ENCODE assay signal across 21 mouse cellular contexts in the genomic region with DNA sequence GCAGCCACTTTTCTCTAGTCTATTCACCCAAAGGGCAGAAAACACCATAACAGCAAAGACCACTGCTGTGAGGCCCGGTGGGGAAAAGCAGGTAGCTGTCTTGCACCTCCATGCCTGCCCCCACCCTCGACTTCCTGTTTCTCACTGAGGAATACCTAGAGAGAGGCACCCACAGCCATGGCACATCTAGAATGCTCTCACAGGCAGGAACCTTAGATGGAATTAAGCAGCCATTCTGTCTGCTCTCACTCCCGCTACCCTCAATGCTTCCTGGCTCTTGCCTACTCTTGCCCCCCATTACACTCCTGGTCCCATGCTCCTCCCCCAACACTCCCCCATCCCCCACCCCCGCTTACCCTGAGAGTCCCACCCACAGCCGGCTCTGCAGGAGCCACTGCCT. TPM values are rescaled to one million over a fixed set of nuclear protein-coding genes. Genes with fewer than 3 reads are reported as not detected.
DNase-seq lines count a peak whose midpoint lies in the region; ATAC-seq and TF ChIP-seq lines count a peak whose summit lies in the region.
"Had no signal": no experiment of that assay in that cellular context is flagged by ENCODE, and none has a peak within 500 bp of the region (broad histone marks: within the 10 kb centered on the region; RNA-seq: fewer than 3 reads in every experiment).

No protein-coding gene starts in this region.

- H3K4me3 ChIP-seq in layer of hippocampus, adult 2 months, result no peak overlapping the region
- H3K4me3 ChIP-seq in midbrain, embryonic 13.5 days (replicated peaks), result no peak overlapping the region
- H3K4me3 ChIP-seq in neural tube, embryonic 15.5 days (replicated peaks), result no peak overlapping the region
- H3K4me3 ChIP-seq: embryonic facial prominence, embryonic 13.5 days; kidney, embryonic 15.5 days; limb, embryonic 10.5 days; megakaryocyte, embryonic 14.5 days had no signal

- DNase-seq in cerebellum, adult 11 months, result peak; percentile 33
- no peak for DNase-seq in cerebellum, postnatal 10 days
- no peak for DNase-seq in layer of hippocampus, adult 2 months (ENCODE audit: low spot score in 2 of 2)
- no peak for DNase-seq in layer of hippocampus, adult 9-10 months (ENCODE audit: low spot score)
- no peak for DNase-seq in c-Kit-positive CD71-positive TER-119-positive erythroid progenitor cells, embryonic 14.5 days (ENCODE audit: low spot score)
- DNase-seq in thymus, postnatal 10 days (ENCODE audit: low spot score in 2 of 2), result no peak
- DNase-seq: adrenal gland, adult 8-10 months; cerebellum, adult 11-12 months; lung, adult 2 months; thymus, postnatal 14 days had no signal

- H3K9me3 ChIP-seq in midbrain, embryonic 13.5 days, result no peaks in the 10 kb centered on the region
- H3K9me3 ChIP-seq in neural tube, embryonic 15.5 days (replicated peaks), result no peaks in the 10 kb centered on the region
- H3K9me3 ChIP-seq: embryonic facial prominence, embryonic 13.5 days; kidney, embryonic 15.5 days; limb, embryonic 10.5 days had no signal

- H3K4me2 ChIP-seq in midbrain, embryonic 13.5 days (replicated peaks), result no peak overlapping the region
- H3K4me2 ChIP-seq in neural tube, embryonic 15.5 days, result 0 out of 2 replicates have a peak overlapping the region, but pooled peaks have one; percentile 19
- H3K4me2 ChIP-seq: embryonic facial prominence, embryonic 13.5 days; kidney, embryonic 15.5 days had no signal

- H3K27ac ChIP-seq in layer of hippocampus, adult 2 months, result peak overlapping the region; percentile 23; the same call in 1 of the 2 replicates
- peak overlapping the region; percentile 51 for H3K27ac ChIP-seq in midbrain, embryonic 13.5 days
- peak overlapping the region; percentile 81 for H3K27ac ChIP-seq in neural tube, embryonic 15.5 days (replicated peaks)
- H3K27ac ChIP-seq: embryonic facial prominence, embryonic 13.5 days; kidney, embryonic 15.5 days; limb, embryonic 10.5 days; stomach, postnatal 0 days had no signal

- no peaks in the 10 kb centered on the region for H3K36me3 ChIP-seq in midbrain, embryonic 13.5 days
- H3K36me3 ChIP-seq in neural tube, embryonic 15.5 days, result no peaks in the 10 kb centered on the region
- H3K36me3 ChIP-seq: embryonic facial prominence, embryonic 13.5 days; kidney, embryonic 15.5 days; limb, embryonic 10.5 days had no signal

- no peaks in the 10 kb centered on the region; the same call in 1 of the 2 replicates for H3K27me3 ChIP-seq in midbrain, embryonic 13.5 days
- no peaks in the 10 kb centered on the region for H3K27me3 ChIP-seq in neural tube, embryonic 15.5 days (replicated peaks)

- no peak overlapping the region for H3K9ac ChIP-seq in midbrain, embryonic 13.5 days (replicated peaks)
- H3K9ac ChIP-seq in neural tube, embryonic 15.5 days (replicated peaks), result no peak overlapping the region
- H3K9ac ChIP-seq: embryonic facial prominence, embryonic 13.5 days; kidney, embryonic 15.5 days had no signal

- H3K4me1 ChIP-seq in midbrain, embryonic 13.5 days (replicated peaks), result peaks cover 23% of the 10 kb centered on the region
- H3K4me1 ChIP-seq in neural tube, embryonic 15.5 days, result peaks cover 39% of the 10 kb centered on the region
- H3K4me1 ChIP-seq: embryonic facial prominence, embryonic 13.5 days; kidney, embryonic 15.5 days had no signal

- no peak for ATAC-seq in midbrain, embryonic 13.5 days
- ATAC-seq in neural tube, embryonic 15.5 days (ENCODE audit: low FRiP score), result no peak; the same call in 1 of the 2 replicates
- ATAC-seq: CD4-positive, CD25-positive, alpha-beta regulatory T cell, adult 4 months; intestine, postnatal 0 days; Patski had no signal

- TF ChIP-seq CTCF in layer of hippocampus, adult 2 months (conservative IDR thresholded peaks at IDR 0.05), result no peak

- WGBS in midbrain, embryonic 13.5 days, result 59% methylated on average over 5 of the region's 5 CpGs
- 60% methylated on average over 5 of the region's 5 CpGs for WGBS in neural tube, embryonic 15.5 days

RNA-seq across cellular contexts. Expression of a gene that starts 20.9 kb away (rescaled TPM):
- total RNA-seq in layer of hippocampus, adult 2 months (2021), result 100 to 1,000 TPM; 276 to 303 TPM
- 28.2 and 29.9 TPM in 2 replicates for polyA plus RNA-seq in midbrain, embryonic 13.5 days (2015; fragmentation: Nextera tagmentation; extraction: Ambion mirVana)
- 80.9 and 99.8 TPM in 2 replicates for polyA plus RNA-seq in neural tube, embryonic 15.5 days (2015; fragmentation: Nextera tagmentation; extraction: Ambion mirVana)
- total RNA-seq: hematopoietic stem cell, adult 5-6 weeks had no signal
- polyA plus RNA-seq: CD4-positive, CD25-positive, alpha-beta regulatory T cell, adult 4 months; Patski had no signal

Comparison
In these comparisons a context has a peak if more than half of its experiments do, and no peak if none do; other contexts are left out.
1. H3K27ac ChIP-seq: peak in every context shown above with its lines; median percentile 81 in neural tube, embryonic 15.5 days; 51 in midbrain, embryonic 13.5 days; 23 in layer of hippocampus, adult 2 months.